Mouse (Mus musculus) midbrain, embryonic 12.5 days (tissue): ENCODE results near the gene Gm10722. TPM values are rescaled to one million over a fixed set of nuclear protein-coding genes. Genes with fewer than 3 reads are reported as not detected.
"Not testable (repeated sequence)": the region's sequence is repeated elsewhere in the genome, so short reads cannot be mapped to it uniquely, and the experiment has no call there.

Source experiments
- ATAC-seq: fragments of 200-750 bp; cut with Nextera tagmentation; 2 replicates; pipeline ENCODE4 v1.8.0; 2017; ENCODE audit warnings: low read depth, moderate TSS enrichment, moderate library complexity; ENCODE audit not compliant: low FRiP score
- H3K27ac ChIP-seq: fragments of 300-500 bp; sonication (generic); replicated peaks from 2 replicates; pipeline ENCODE4 v1.5.1; 2016; ENCODE audit warnings: mild to moderate bottlenecking
- H3K27me3 ChIP-seq: fragments of 300-500 bp; sonication (generic); 2 replicates; pipeline ENCODE4 v1.6.1; 2016; ENCODE audit warnings: mild to moderate bottlenecking
- H3K36me3 ChIP-seq: fragments of 300-500 bp; sonication (generic); 2 replicates; pipeline ENCODE4 v1.6.1; 2016
- H3K4me1 ChIP-seq: fragments of 300-500 bp; sonication (generic); 2 replicates; pipeline ENCODE4 v1.6.1; 2016
- H3K4me2 ChIP-seq: fragments of 300-500 bp; sonication (generic); replicated peaks from 2 replicates; pipeline ENCODE4 v1.6.1; 2016; ENCODE audit warnings: mild to moderate bottlenecking, moderate library complexity
- H3K4me3 ChIP-seq: fragments of 300-500 bp; sonication (generic); 2 replicates; pipeline ENCODE4 v1.5.1; 2016; ENCODE audit warnings: mild to moderate bottlenecking
- H3K9ac ChIP-seq: fragments of 300-500 bp; sonication (generic); replicated peaks from 2 replicates; pipeline ENCODE4 v1.6.1; 2016; ENCODE audit warnings: mild to moderate bottlenecking, moderate library complexity
- H3K9me3 ChIP-seq: fragments of 300-500 bp; sonication (generic); 2 replicates; pipeline ENCODE4 v1.6.1; 2016; ENCODE audit warnings: mild to moderate bottlenecking
- WGBS: fragments of 180-500 bp; shearing (Covaris S2); methylation state at CpG from one replicate; pipeline ENCODE4 v1.1.7; 2016; 5-methylcytosine and 5-hydroxymethylcytosine counted together
- polyA plus RNA-seq: library from polyadenylated mRNA; unstranded; fragments of >200 nt; fragmentation: Nextera tagmentation; extraction: Ambion mirVana; gene quantifications from 2 replicates; pipeline ENCODE4 v1.2.1, GENCODE M21; 2016

Gm10722 gene
- not detected in 2 replicates for polyA plus RNA-seq

DNA sequence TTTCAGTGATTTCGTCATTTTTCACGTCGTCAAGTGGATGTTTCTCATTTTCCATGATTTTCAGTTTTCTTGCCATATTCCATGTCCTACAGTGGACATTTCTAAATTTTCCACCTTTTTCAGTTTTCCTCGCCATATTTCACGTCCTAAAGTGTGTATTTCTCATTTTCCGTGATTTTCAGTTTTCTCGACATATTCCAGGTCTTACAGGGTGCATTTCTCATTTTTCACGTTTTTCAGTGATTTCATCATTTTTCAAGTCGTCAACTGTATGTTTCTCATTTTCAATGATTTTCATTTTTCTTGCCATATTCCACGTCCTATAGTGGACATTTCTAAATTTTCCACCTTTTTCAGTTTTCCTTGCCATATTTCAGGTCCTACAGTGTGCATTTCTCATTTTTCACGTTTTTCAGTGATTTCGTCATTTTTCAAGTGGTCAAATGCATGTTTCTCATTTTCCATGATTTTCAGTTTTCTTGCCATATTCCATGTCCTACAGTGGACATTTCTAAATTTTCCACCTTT is at the start of gene Gm10722:
Gm10722 (plus strand) TSS at position 478 of the 528 bp plus-strand sequence.
- ATAC-seq, H3K27ac ChIP-seq, H3K9me3 ChIP-seq, H3K27me3 ChIP-seq, H3K4me2 ChIP-seq, H3K36me3 ChIP-seq, H3K4me3 ChIP-seq, H3K9ac ChIP-seq, H3K4me1 ChIP-seq: not testable (repeated sequence)
- 73% methylated on average over 12 of the region's 12 CpGs for WGBS

DNA sequence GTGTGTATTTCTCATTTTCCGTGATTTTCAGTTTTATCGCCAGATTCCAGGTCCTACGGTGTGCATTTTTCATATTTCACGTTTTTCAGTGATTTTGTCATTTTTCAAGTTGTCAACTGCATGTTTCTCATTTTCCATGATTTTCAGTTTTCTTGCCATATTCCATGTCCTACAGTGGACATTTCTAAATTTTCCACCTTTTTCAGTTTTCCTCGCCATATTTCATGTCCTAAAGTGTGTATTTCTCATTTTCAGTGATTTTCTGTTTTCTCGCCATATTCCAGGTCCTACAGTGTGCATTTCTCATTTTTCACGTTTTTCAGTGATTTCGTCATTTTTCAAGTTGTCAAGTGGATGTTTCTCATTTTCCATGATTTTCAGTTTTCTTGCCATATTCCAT is 284 bp downstream of the Gm10722 start:
- not testable (repeated sequence) for ATAC-seq, H3K9me3 ChIP-seq, H3K9ac ChIP-seq, H3K27ac ChIP-seq, H3K36me3 ChIP-seq, H3K27me3 ChIP-seq, H3K4me2 ChIP-seq, H3K4me1 ChIP-seq, H3K4me3 ChIP-seq
- 66% methylated on average over 8 of the region's 8 CpGs for WGBS

DNA sequence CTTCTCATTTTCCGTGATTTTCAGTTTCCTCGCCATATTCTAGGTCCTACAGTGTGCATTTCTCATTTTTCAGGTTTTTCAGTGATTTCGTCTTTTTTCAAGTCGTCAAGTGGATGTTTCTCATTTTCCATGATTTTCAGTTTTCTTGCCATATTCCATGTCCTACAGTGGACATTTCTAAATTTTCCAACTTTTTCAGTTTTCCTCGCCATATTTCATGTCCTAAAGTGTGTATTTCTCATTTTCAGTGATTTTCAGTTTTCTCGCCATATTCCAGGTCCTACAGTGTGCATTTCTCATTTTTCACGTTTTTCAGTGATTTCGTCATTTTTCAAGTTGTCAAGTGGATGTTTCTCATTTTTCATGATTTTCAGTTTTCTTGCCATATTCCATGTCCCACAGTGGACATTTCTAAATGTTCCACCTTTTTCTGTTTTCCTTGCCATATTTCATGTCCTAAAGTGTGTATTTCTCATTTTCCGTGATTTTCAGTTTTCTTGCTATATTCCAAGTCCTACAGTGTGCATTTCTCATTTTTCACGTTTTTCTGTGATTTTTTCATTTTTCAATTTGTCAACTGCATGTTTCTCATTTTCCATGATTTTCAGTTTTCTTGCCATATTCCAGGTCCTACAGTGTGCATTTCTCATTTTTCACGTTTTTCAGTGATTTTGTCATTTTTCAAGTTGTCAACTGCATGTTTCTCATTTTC is 1.4 kb downstream of the Gm10722 start:
- H3K9ac ChIP-seq = 0 out of 2 replicates have a peak overlapping the region, but pooled peaks have one; percentile 0
- H3K4me2 ChIP-seq, H3K27ac ChIP-seq, H3K27me3 ChIP-seq, H3K4me1 ChIP-seq, H3K9me3 ChIP-seq, H3K36me3 ChIP-seq, H3K4me3 ChIP-seq: not testable (repeated sequence)
- ATAC-seq = peak; percentile 87
- WGBS = 67% methylated on average over 9 of the region's 11 CpGs

DNA sequence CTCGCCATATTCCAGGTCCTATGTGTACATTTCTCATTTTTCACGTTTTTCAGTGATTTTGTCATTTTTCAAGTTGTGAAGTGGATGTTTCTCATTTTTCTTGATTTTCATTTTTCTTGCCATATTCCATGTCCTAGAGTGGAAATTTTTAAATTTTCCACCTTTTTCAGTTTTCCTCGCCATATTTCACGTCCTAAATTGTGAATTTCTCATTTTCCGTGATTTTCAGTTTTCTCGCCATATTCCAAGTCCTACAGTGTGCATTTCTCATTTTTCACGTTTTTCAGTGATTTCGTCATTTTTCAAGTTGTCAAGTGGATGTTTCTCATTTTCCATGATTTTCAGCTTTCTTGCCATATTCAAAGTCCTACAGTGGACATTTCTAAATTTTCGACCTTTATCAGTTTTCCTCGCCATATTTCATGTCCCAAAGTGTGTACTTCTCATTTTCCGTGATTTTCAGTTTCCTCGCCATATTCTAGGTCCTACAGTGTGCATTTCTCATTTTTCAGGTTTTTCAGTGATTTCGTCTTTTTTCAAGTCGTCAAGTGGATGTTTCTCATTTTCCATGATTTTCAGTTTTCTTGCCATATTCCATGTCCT is 2.2 kb downstream of the Gm10722 start, which contains the start of gene Gm11168:
Gm11168 (plus strand) TSS at position 553 of the 603 bp plus-strand sequence.
- H3K4me3 ChIP-seq, H3K27me3 ChIP-seq, H3K36me3 ChIP-seq, H3K4me1 ChIP-seq, H3K27ac ChIP-seq, ATAC-seq, H3K9me3 ChIP-seq, H3K4me2 ChIP-seq: not testable (repeated sequence)
- 77% methylated on average over 6 of the region's 14 CpGs for WGBS
- 0 out of 2 replicates have a peak within 1 kb of the TSS, but pooled peaks have one; percentile 0 for H3K9ac ChIP-seq

DNA sequence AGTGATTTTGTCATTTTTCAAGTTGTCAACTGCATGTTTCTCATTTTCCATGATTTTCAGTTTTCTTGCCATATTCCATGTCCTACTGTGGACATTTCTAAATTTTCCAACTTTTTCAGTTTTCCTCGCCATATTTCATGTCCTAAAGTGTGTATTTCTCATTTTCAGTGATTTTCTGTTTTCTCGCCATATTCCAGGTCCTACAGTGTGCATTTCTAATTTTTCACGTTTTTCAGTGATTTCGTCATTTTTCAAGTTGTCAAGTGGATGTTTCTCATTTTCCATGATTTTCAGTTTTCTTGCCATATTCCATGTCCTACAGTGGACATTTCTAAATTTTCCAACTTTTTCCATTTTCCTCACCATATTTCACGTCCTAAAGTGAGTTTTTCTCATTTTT is 5.5 kb downstream of the Gm10722 start:
- H3K9me3 ChIP-seq, ATAC-seq, H3K27ac ChIP-seq, H3K4me2 ChIP-seq, H3K27me3 ChIP-seq, H3K9ac ChIP-seq, H3K36me3 ChIP-seq, H3K4me1 ChIP-seq, H3K4me3 ChIP-seq: not testable (repeated sequence)
- 84% methylated on average over 1 of the region's 5 CpGs for WGBS

DNA sequence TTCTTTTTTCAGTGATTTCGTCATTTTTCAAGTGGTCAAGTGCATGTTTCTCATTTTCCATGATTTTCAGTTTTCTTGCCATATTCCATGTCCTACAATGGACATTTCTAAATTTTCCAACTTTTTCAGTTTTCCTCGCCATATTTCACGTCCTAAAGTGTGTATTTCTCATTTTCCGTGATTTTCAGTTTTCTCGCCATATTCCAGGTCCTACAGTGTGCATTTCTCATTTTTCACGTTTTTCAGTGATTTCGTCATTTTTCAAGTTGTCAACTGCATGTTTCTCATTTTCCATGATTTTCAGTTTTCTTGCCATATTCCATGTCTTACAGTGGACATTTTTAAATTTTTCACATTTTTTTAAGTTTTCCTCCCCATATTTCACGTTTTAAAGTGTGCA is 5.9 kb downstream of the Gm10722 start:
- not testable (repeated sequence) for H3K36me3 ChIP-seq, H3K4me2 ChIP-seq, H3K27me3 ChIP-seq, H3K27ac ChIP-seq, H3K9me3 ChIP-seq, H3K9ac ChIP-seq, H3K4me1 ChIP-seq, H3K4me3 ChIP-seq
- peak; percentile 77 for ATAC-seq
- WGBS = 70% methylated on average over 8 of the region's 8 CpGs

DNA sequence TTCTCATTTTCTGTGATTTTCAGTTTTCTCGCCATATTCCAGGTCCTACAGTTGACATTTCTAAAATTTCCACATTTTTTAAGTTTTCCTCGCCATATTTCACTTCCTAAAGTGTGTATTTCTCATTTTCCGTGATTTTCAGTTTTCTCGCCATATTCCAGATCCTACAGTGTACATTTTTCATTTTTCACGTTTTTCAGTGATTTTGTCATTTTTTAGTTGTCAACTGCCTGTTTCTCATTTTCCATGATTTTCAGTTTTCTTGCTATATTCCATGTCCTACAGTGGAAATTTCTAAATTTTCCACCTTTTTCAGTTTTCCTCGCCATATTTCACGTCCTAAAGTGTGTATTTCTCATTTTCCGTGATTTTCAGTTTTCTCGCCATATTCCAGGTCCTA is 6.5 kb downstream of the Gm10722 start:
- not testable (repeated sequence) for H3K9me3 ChIP-seq, H3K9ac ChIP-seq, H3K4me2 ChIP-seq, H3K27ac ChIP-seq, H3K36me3 ChIP-seq, H3K4me1 ChIP-seq, H3K4me3 ChIP-seq, H3K27me3 ChIP-seq
- WGBS = 77% methylated on average over 8 of the region's 9 CpGs
- ATAC-seq = peak; percentile 35

DNA sequence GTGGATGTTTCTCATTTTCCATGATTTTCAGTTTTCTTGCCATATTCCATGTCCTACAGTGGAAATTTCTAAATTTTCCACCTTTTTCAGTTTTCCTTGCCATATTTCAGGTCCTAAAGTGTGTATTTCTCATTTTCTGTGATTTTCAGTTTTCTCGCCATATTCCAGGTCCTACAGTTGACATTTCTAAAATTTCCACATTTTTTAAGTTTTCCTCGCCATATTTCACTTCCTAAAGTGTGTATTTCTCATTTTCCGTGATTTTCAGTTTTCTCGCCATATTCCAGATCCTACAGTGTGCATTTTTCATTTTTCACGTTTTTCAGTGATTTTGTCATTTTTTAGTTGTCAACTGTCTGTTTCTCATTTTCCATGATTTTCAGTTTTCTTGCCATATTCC is 8.6 kb downstream of the Gm10722 start:
- H3K27me3 ChIP-seq, H3K4me1 ChIP-seq, H3K4me2 ChIP-seq, H3K9me3 ChIP-seq, H3K27ac ChIP-seq, H3K4me3 ChIP-seq, H3K36me3 ChIP-seq, H3K9ac ChIP-seq: not testable (repeated sequence)
- ATAC-seq = peak; percentile 20
- no CpG with 5 or more reads among the region's 5 CpGs for WGBS

DNA sequence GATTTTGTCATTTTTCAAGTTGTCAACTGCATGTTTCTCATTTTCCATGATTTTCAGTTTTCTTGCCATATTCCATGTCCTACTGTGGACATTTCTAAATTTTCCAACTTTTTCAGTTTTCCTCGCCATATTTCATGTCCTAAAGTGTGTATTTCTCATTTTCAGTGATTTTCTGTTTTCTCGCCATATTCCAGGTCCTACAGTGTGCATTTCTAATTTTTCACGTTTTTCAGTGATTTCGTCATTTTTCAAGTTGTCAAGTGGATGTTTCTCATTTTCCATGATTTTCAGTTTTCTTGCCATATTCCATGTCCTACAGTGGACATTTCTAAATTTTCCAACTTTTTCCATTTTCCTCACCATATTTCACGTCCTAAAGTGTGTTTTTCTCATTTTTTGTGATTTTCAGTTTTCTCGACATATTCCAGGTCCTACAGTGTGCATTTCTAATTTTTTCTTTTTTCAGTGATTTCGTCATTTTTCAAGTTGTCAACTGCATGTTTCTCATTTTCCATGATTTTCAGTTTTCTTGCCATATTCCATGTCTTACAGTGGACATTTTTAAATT is 11.4 kb downstream of the Gm10722 start:
- not testable (repeated sequence) for ATAC-seq, H3K27ac ChIP-seq, H3K4me2 ChIP-seq, H3K4me3 ChIP-seq, H3K4me1 ChIP-seq, H3K36me3 ChIP-seq, H3K27me3 ChIP-seq, H3K9ac ChIP-seq, H3K9me3 ChIP-seq
- WGBS = 79% methylated on average over 3 of the region's 7 CpGs

DNA sequence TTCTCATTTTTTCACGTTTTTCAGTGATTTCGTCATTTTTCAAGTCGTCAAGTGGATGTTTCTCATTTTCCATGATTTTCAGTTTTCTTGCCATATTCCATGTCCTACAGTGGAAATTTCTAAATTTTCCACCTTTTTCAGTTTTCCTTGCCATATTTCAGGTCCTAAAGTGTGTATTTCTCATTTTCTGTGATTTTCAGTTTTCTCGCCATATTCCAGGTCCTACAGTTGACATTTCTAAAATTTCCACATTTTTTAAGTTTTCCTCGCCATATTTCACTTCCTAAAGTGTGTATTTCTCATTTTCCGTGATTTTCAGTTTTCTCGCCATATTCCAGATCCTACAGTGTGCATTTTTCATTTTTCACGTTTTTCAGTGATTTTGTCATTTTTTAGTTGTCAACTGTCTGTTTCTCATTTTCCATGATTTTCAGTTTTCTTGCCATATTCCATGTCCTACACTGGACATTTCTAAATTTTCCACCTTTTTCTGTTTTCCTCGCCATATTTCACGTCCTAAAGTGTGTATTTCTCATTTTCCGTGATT is 12.1 kb downstream of the Gm10722 start, which contains the start of gene Gm10721:
Gm10721 (plus strand) TSS at position 408 of the 547 bp plus-strand sequence.
- not testable (repeated sequence) for H3K4me3 ChIP-seq, H3K27ac ChIP-seq, H3K36me3 ChIP-seq, H3K9me3 ChIP-seq, H3K4me2 ChIP-seq, H3K27me3 ChIP-seq, H3K4me1 ChIP-seq, H3K9ac ChIP-seq
- peak; percentile 64 for ATAC-seq
- WGBS = no CpG with 5 or more reads among the region's 11 CpGs

DNA sequence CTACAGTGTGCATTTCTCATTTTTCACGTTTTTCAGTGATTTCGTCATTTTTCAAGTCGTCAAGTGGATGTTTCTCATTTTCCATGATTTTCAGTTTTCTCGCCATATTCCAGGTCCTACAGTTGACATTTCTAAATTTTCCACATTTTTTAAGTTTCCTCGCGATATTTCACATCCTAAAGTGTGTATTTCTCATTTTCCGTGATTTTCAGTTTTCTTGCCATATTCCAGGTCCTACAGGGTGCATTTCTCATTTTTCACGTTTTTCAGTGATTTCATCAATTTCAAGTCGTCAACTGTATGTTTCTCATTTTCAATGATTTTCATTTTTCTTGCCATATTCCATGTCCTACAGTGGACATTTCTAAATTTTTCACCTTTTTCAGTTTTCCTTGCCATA is 14.6 kb downstream of the Gm10722 start, which contains the start of gene Gm10720:
Gm10720 (plus strand) TSS at position 301 of the 400 bp plus-strand sequence.
- not testable (repeated sequence) for H3K9me3 ChIP-seq, H3K9ac ChIP-seq, H3K4me2 ChIP-seq, H3K27me3 ChIP-seq, H3K27ac ChIP-seq, ATAC-seq, H3K4me3 ChIP-seq, H3K36me3 ChIP-seq, H3K4me1 ChIP-seq
- WGBS = 69% methylated on average over 5 of the region's 9 CpGs

DNA sequence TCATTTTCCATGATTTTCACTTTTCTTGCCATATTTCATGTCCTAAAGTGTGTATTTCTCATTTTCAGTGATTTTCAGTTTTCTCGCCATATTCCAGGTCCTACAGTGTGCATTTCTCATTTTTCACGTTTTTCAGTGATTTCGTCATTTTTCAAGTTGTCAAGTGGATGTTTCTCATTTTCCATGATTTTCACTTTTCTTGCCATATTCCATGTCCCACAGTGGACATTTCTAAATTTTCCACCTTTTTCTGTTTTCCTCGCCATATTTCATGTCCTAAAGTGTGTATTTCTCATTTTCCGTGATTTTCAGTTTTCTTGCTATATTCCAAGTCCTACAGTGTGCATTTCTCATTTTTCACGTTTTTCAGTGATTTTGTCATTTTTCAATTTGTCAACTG is 15.2 kb downstream of the Gm10722 start:
- H3K4me3 ChIP-seq, H3K4me2 ChIP-seq, H3K36me3 ChIP-seq, H3K9ac ChIP-seq, H3K27me3 ChIP-seq, H3K27ac ChIP-seq, ATAC-seq, H3K9me3 ChIP-seq, H3K4me1 ChIP-seq: not testable (repeated sequence)
- WGBS = 77% methylated on average over 6 of the region's 6 CpGs
